In the genomic region with DNA sequence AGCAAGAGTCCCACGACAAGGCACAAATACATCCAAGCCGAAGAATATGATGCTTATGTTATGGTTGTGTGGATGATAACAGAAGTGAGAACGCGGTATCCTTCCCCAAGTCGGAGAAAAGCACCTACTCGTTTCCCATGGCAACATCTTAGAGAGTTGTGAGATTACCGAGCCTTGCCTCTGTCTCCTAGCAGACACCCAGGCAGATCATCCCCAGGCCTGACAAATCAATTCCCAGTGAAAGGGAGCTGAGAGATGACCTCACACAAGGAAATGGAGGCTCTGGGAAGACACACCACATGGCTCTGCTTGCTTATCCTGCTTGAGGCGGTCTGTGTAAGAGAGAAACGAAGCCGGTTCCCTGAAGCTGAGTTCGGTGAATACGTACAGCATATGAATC, we compare ENCODE assay signal across 19 mouse cellular contexts. TPM values are rescaled to one million over a fixed set of nuclear protein-coding genes. Genes with fewer than 3 reads are reported as not detected.
A peak's percentile ranks its signal among the peaks of the same experiment; 100 is the strongest.
DNase-seq lines count a peak whose midpoint lies in the region; ATAC-seq and TF ChIP-seq lines count a peak whose summit lies in the region.
"Had no signal": no experiment of that assay in that cellular context is flagged by ENCODE, and none has a peak within 500 bp of the region (broad histone marks: within the 10 kb centered on the region; RNA-seq: fewer than 3 reads in every experiment).

No protein-coding gene starts in this region.

- no peak overlapping the region for H3K9ac ChIP-seq in embryonic facial prominence, embryonic 13.5 days
- H3K9ac ChIP-seq in liver, embryonic 12.5 days: no peak overlapping the region
- H3K9ac ChIP-seq: hindbrain, embryonic 14.5 days; liver, embryonic 13.5 days had no signal

- intact Hi-C loops in left cerebral cortex, adult 2 months (cut with DNase I): loop anchor here (5.0 kb wide), 2 partner anchors 72 to 142 kb away; no protein-coding TSS in a partner anchor

- no peak overlapping the region for H3K27ac ChIP-seq in embryonic facial prominence, embryonic 13.5 days
- no peak overlapping the region for H3K27ac ChIP-seq in embryonic facial prominence, embryonic 10.5 days (replicated peaks)
- H3K27ac ChIP-seq in left cerebral cortex, adult 2 months: peak overlapping the region; percentile 29
- H3K27ac ChIP-seq in embryonic fibroblast, embryonic 13.5 days (ENCODE audit: insufficient read depth, low read length): no peak overlapping the region
- H3K27ac ChIP-seq in liver, embryonic 12.5 days: no peak overlapping the region
- H3K27ac ChIP-seq: hindbrain, embryonic 14.5 days; liver, embryonic 13.5 days had no signal

- peaks cover 18% of the 10 kb centered on the region for H3K36me3 ChIP-seq in embryonic facial prominence, embryonic 13.5 days
- H3K36me3 ChIP-seq in embryonic facial prominence, embryonic 10.5 days (replicated peaks): peaks cover 4% of the 10 kb centered on the region
- H3K36me3 ChIP-seq in liver, embryonic 12.5 days: no peaks in the 10 kb centered on the region
- H3K36me3 ChIP-seq: liver, embryonic 13.5 days had no signal

- no peak for TF ChIP-seq POLR2A in embryonic fibroblast, embryonic 13.5 days (IDR thresholded peaks at IDR 0.05; ENCODE audit: low read depth, low read length)

- no peak for TF ChIP-seq CTCF in left cerebral cortex, adult 2 months (IDR thresholded peaks at IDR 0.05)
- no peak for TF ChIP-seq CTCF in embryonic fibroblast, embryonic 13.5 days (IDR thresholded peaks at IDR 0.05; ENCODE audit: borderline replicate concordance, insufficient read depth, low read length)

- DNase-seq in embryonic facial prominence, embryonic 10.5 days (ENCODE audit: low spot score): no peak
- DNase-seq in left cerebral cortex, adult 2 months (ENCODE audit: extremely low spot score in 1 of 2, low spot score in 2 of 2): peak in 1 of 2 experiments; percentile 24
- no peak for DNase-seq in left cerebral cortex, adult 11 months (ENCODE audit: low spot score)
- peak; percentile 37 for DNase-seq in MN1 (ENCODE audit: low spot score)
- DNase-seq: kidney, adult 11 months; kidney, postnatal 36 days; liver, embryonic 13.5 days; lung, postnatal 10 days; thymus, adult 2 months had no signal

- no peaks in the 10 kb centered on the region for H3K9me3 ChIP-seq in embryonic facial prominence, embryonic 13.5 days
- H3K9me3 ChIP-seq in embryonic facial prominence, embryonic 10.5 days: no peaks in the 10 kb centered on the region
- no peaks in the 10 kb centered on the region for H3K9me3 ChIP-seq in liver, embryonic 12.5 days (replicated peaks)
- H3K9me3 ChIP-seq: liver, embryonic 13.5 days had no signal

- H3K4me1 ChIP-seq in embryonic facial prominence, embryonic 13.5 days: peaks cover 34% of the 10 kb centered on the region
- peaks cover 37% of the 10 kb centered on the region for H3K4me1 ChIP-seq in embryonic facial prominence, embryonic 10.5 days
- peaks cover 5% of the 10 kb centered on the region; the same call in 1 of the 2 replicates for H3K4me1 ChIP-seq in embryonic fibroblast, embryonic 13.5 days (ENCODE audit: control insufficient read depth, insufficient read depth, low read length)
- no peaks in the 10 kb centered on the region for H3K4me1 ChIP-seq in liver, embryonic 12.5 days
- H3K4me1 ChIP-seq: liver, embryonic 13.5 days had no signal

- no peak for ATAC-seq in embryonic facial prominence, embryonic 13.5 days (ENCODE audit: insufficient number of reproducible peaks, insufficient read depth, low FRiP score, low TSS enrichment, low read depth)
- ATAC-seq in inflammation-experienced regulatory T-cells, adult 6 months: no peak
- no peak for ATAC-seq in liver, embryonic 12.5 days

- no peaks in the 10 kb centered on the region for H3K27me3 ChIP-seq in embryonic facial prominence, embryonic 13.5 days
- peaks cover 35% of the 10 kb centered on the region for H3K27me3 ChIP-seq in embryonic facial prominence, embryonic 10.5 days (replicated peaks; ENCODE audit: low read depth, poor library complexity, severe bottlenecking)
- H3K27me3 ChIP-seq in liver, embryonic 12.5 days (replicated peaks): peaks cover 46% of the 10 kb centered on the region
- H3K27me3 ChIP-seq: CH12.LX had no signal

- 84% methylated on average over 12 of the region's 12 CpGs for WGBS in embryonic facial prominence, embryonic 13.5 days
- 89% methylated on average over 12 of the region's 12 CpGs for WGBS in embryonic facial prominence, embryonic 10.5 days
- WGBS in liver, embryonic 12.5 days (ENCODE audit: insufficient replicate concordance): 65% methylated on average over 12 of the region's 12 CpGs

- peak overlapping the region; percentile 91 for H3K4me2 ChIP-seq in embryonic facial prominence, embryonic 13.5 days
- no peak overlapping the region for H3K4me2 ChIP-seq in liver, embryonic 12.5 days
- H3K4me2 ChIP-seq: hindbrain, embryonic 14.5 days; liver, embryonic 13.5 days had no signal

- no peak overlapping the region for H3K4me3 ChIP-seq in embryonic facial prominence, embryonic 13.5 days
- no peak overlapping the region for H3K4me3 ChIP-seq in embryonic facial prominence, embryonic 10.5 days
- H3K4me3 ChIP-seq in left cerebral cortex, adult 2 months: no peak overlapping the region
- peak overlapping the region; percentile 90 for H3K4me3 ChIP-seq in embryonic fibroblast, embryonic 13.5 days (ENCODE audit: insufficient read depth, low read length)
- H3K4me3 ChIP-seq in liver, embryonic 12.5 days: no peak overlapping the region
- H3K4me3 ChIP-seq: erythroblast, embryonic 14.5 days; liver, embryonic 13.5 days had no signal

RNA-seq across cellular contexts. Expression of a gene that starts 4.2 kb away (rescaled TPM):
- polyA plus RNA-seq in embryonic facial prominence, embryonic 13.5 days (2015; fragmentation: Nextera tagmentation; extraction: Ambion mirVana): 43.1 and 48.0 TPM in 2 replicates
- polyA plus RNA-seq in embryonic facial prominence, embryonic 10.5 days (2016; fragmentation: Nextera tagmentation; extraction: Ambion mirVana): 10.7 and 14.4 TPM in 2 replicates
- 10 to 100 TPM; 15.4 to 16.0 TPM for total RNA-seq in left cerebral cortex, adult 2 months (2021)
- polyA plus RNA-seq in embryonic fibroblast, embryonic 13.5 days (2011; ENCODE audit: insufficient read length, low read depth, missing spikeins): 239 and 264 TPM in 2 replicates
- 1 to 10 TPM in 1 of 3 experiments, under 1 TPM in 2; 0.38 to 3.5 (median 0.62) TPM for polyA plus RNA-seq in inflammation-experienced regulatory T-cells, adult 6 months (2017; shearing (Covaris generic))
- polyA plus RNA-seq in liver, embryonic 12.5 days (2016; fragmentation: Nextera tagmentation; extraction: Ambion mirVana): 6.1 and 9.9 TPM in 2 replicates
- total RNA-seq: megakaryocyte-erythroid progenitor cell, adult 5-6 weeks had no signal
- polyA plus RNA-seq: erythroblast, embryonic 14.5 days had no signal

RNA-seq across cellular contexts. Expression of a gene that starts 7.7 kb away (rescaled TPM):
- 80.3 and 90.9 TPM in 2 replicates for polyA plus RNA-seq in embryonic facial prominence, embryonic 13.5 days (2015; fragmentation: Nextera tagmentation; extraction: Ambion mirVana)
- polyA plus RNA-seq in embryonic facial prominence, embryonic 10.5 days (2016; fragmentation: Nextera tagmentation; extraction: Ambion mirVana): 62.4 and 64.8 TPM in 2 replicates
- 10 to 100 TPM; 15.3 to 16.9 TPM for total RNA-seq in left cerebral cortex, adult 2 months (2021)
- polyA plus RNA-seq in embryonic fibroblast, embryonic 13.5 days (2011; ENCODE audit: insufficient read length, low read depth, missing spikeins): 44.2 and 52.6 TPM in 2 replicates
- polyA plus RNA-seq in inflammation-experienced regulatory T-cells, adult 6 months (2017; shearing (Covaris generic)): 1 to 10 TPM; 5.0 to 7.1 (median 6.8) TPM
- polyA plus RNA-seq in liver, embryonic 12.5 days (2016; fragmentation: Nextera tagmentation; extraction: Ambion mirVana): 12.3 and 12.9 TPM in 2 replicates
- total RNA-seq: megakaryocyte-erythroid progenitor cell, adult 5-6 weeks; monocyte, adult 5-6 weeks; neutrophil, adult 5-6 weeks had no signal
- polyA plus RNA-seq: erythroblast, embryonic 14.5 days had no signal
